Mouse (Mus musculus): ENCODE results near the gene Plscr3.

- TF ChIP-seq CTCF (IDR thresholded peaks at IDR 0.05; ENCODE audit: extremely low read depth, insufficient read depth, low read length) (no peak), POLR2A (IDR thresholded peaks at IDR 0.05; ENCODE audit: extremely low read depth, insufficient read depth, low read length) (no peak)
Measured at GRCm38 (mm10) chr11:69803328-69803727, 42.8 kb upstream of the Plscr3 start.

Data from cortical plate, adult 2 months (tissue).